Mouse (Mus musculus) layer of hippocampus, adult 11-12 months (tissue): ENCODE measurements around the gene Slx4.
"Not testable (repeated sequence)": the region's sequence is repeated elsewhere in the genome, so short reads cannot be mapped to it uniquely, and the experiment has no call there.

Experiments
- DNase-seq: peaks from one replicate; pipeline ENCODE4 v3.0.0; 2022; ENCODE audit warnings: low spot score

Gene Slx4

GRCm38 (mm10) chr16:4003489-4004398, at the start of gene Slx4:
TSS of gene Slx4 (minus strand) at chr16:4003770.
- DNase-seq = peak; percentile 96

GRCm38 (mm10) chr16:4052601-4053000, 49.0 kb upstream of the Slx4 start:
- DNase-seq = no peak

- peak; percentile 14 for DNase-seq
Observed at GRCm38 (mm10) chr16:4045524-4045923, 42.0 kb upstream of the Slx4 start.

- DNase-seq = no peak
Observed at GRCm38 (mm10) chr16:4044093-4044492, 40.5 kb upstream of the Slx4 start.

GRCm38 (mm10) chr16:4041646-4042045, 38.1 kb upstream of the Slx4 start:
- DNase-seq = no peak

- no peak for DNase-seq
Observed at GRCm38 (mm10) chr16:4040206-4040605, 36.6 kb upstream of the Slx4 start.

- DNase-seq = no peak
Observed at GRCm38 (mm10) chr16:4037690-4038089, 34.1 kb upstream of the Slx4 start.

- no peak for DNase-seq
Observed at GRCm38 (mm10) chr16:4036807-4037206, 33.2 kb upstream of the Slx4 start, which contains the start of gene Dnase1. TSS of gene Dnase1 (plus strand) at chr16:4036942.

GRCm38 (mm10) chr16:4035575-4035974, 32.0 kb upstream of the Slx4 start:
- no peak for DNase-seq

GRCm38 (mm10) chr16:4034476-4034875, 30.9 kb upstream of the Slx4 start:
- DNase-seq = no peak

- no peak for DNase-seq
Observed at GRCm38 (mm10) chr16:4033971-4034370, 30.4 kb upstream of the Slx4 start.

- DNase-seq = no peak
Observed at GRCm38 (mm10) chr16:4032341-4032748, 28.8 kb upstream of the Slx4 start.

GRCm38 (mm10) chr16:4031441-4032274, 28.1 kb upstream of the Slx4 start:
- DNase-seq = no peak

- no peak for DNase-seq
Observed at GRCm38 (mm10) chr16:4030501-4030900, 26.9 kb upstream of the Slx4 start.

GRCm38 (mm10) chr16:4029371-4029841, 25.8 kb upstream of the Slx4 start:
- no peak for DNase-seq

GRCm38 (mm10) chr16:4027211-4027610, 23.6 kb upstream of the Slx4 start:
- no peak for DNase-seq

GRCm38 (mm10) chr16:4026672-4027071, 23.1 kb upstream of the Slx4 start:
- no peak for DNase-seq

GRCm38 (mm10) chr16:4022719-4023118, 19.1 kb upstream of the Slx4 start:
- no peak for DNase-seq

GRCm38 (mm10) chr16:4021241-4021640, 17.7 kb upstream of the Slx4 start:
- DNase-seq = no peak

GRCm38 (mm10) chr16:4017466-4017865, 13.9 kb upstream of the Slx4 start:
- not testable (repeated sequence) for DNase-seq

- DNase-seq = not testable (repeated sequence)
Observed at GRCm38 (mm10) chr16:4016786-4017185, 13.2 kb upstream of the Slx4 start.

GRCm38 (mm10) chr16:4014040-4014668, 10.6 kb upstream of the Slx4 start:
- DNase-seq = no peak
